Mouse (Mus musculus) forebrain, embryonic 11.5 days (tissue): ENCODE data around the gene Trim44. TPM values are rescaled to one million over a fixed set of nuclear protein-coding genes. Genes with fewer than 3 reads are reported as not detected.

Source experiments
- ATAC-seq: fragments of 200-750 bp; cut with Nextera tagmentation; replicated peaks from 2 replicates; pipeline ENCODE4 v1.8.0; 2017; ENCODE audit warnings: moderate TSS enrichment; ENCODE audit not compliant: low FRiP score
- DNase-seq: peaks from one replicate; pipeline ENCODE4 v3.0.0-alpha.2; 2017; ENCODE audit warnings: low spot score
- H3K27ac ChIP-seq: fragments of 300-500 bp; sonication (generic); 2 replicates; pipeline ENCODE4 v1.5.1; 2014; ENCODE audit warnings: low read depth, low read length
- H3K27me3 ChIP-seq: fragments of 300-500 bp; sonication (generic); 2 replicates; pipeline ENCODE4 v1.6.1; 2014; ENCODE audit warnings: mild to moderate bottlenecking, low read length, mixed read lengths; ENCODE audit not compliant: control insufficient read depth, insufficient read depth
- H3K36me3 ChIP-seq: fragments of 300-500 bp; sonication (generic); 2 replicates; pipeline ENCODE4 v1.6.1; 2014; ENCODE audit warnings: mild to moderate bottlenecking, low read length, moderate library complexity, mixed read lengths; ENCODE audit not compliant: control insufficient read depth, insufficient read depth
- H3K4me1 ChIP-seq: fragments of 300-500 bp; sonication (generic); replicated peaks from 2 replicates; pipeline ENCODE4 v1.6.1; 2014; ENCODE audit warnings: low read length, mixed read lengths; ENCODE audit not compliant: control insufficient read depth, insufficient read depth
- H3K4me2 ChIP-seq: fragments of 300-500 bp; sonication (generic); 2 replicates; pipeline ENCODE4 v1.6.1; 2014; ENCODE audit warnings: low read depth, mild to moderate bottlenecking, low read length, moderate library complexity, mixed read lengths; ENCODE audit not compliant: severe bottlenecking
- H3K4me3 ChIP-seq: fragments of 300-500 bp; sonication (generic); 2 replicates; pipeline ENCODE4 v1.5.1; 2014; ENCODE audit warnings: low read depth, low read length
- H3K9ac ChIP-seq: fragments of 300-500 bp; sonication (generic); 2 replicates; pipeline ENCODE4 v1.6.1; 2014; ENCODE audit warnings: low read length
- H3K9me3 ChIP-seq: fragments of 300-500 bp; sonication (generic); 2 replicates; pipeline ENCODE4 v1.6.1; 2016; ENCODE audit warnings: low read length, mixed read lengths; ENCODE audit not compliant: control insufficient read depth
- WGBS: fragments of 180-500 bp; shearing (Covaris S2); extraction: QIAGEN DNeasy Blood & Tissue Kit; methylation state at CpG from one replicate; pipeline ENCODE4 v1.1.7; 2014; 5-methylcytosine and 5-hydroxymethylcytosine counted together
- polyA plus RNA-seq: library from polyadenylated mRNA; unstranded; fragments of >200 nt; fragmentation: Nextera tagmentation; extraction: Ambion mirVana; gene quantifications from 2 replicates; pipeline ENCODE4 v1.2.1, GENCODE M21; 2014

The Trim44 gene
- polyA plus RNA-seq, 1 experiment from 2014 or later, result 50.7 TPM

- Histone ChIP-seq H3K9me3 (no peaks in the 10 kb centered on the region), H3K4me2 (no peak overlapping the region), H3K27ac (no peak overlapping the region), H3K9ac (no peak overlapping the region), H3K27me3 (no peaks in the 10 kb centered on the region), H3K36me3 (no peaks in the 10 kb centered on the region), H3K4me1 (no peaks in the 10 kb centered on the region), H3K4me3 (no peak overlapping the region)
- 82% methylated on average over 3 of the region's 3 CpGs for WGBS
- ATAC-seq, result no peak
- no peak for DNase-seq
Measured at GRCm38 (mm10) chr2:102331092-102331491, 76.5 kb downstream of the Trim44 start.

GRCm38 (mm10) chr2:102325921-102326320 lies 81.7 kb downstream of the Trim44 start:
- no peaks in the 10 kb centered on the region for H3K27me3 ChIP-seq
- no peak overlapping the region for H3K4me2 ChIP-seq
- no peak for DNase-seq
- WGBS, result 95% methylated on average over 2 of the region's 2 CpGs
- no peaks in the 10 kb centered on the region for H3K4me1 ChIP-seq
- no peak overlapping the region for H3K9ac ChIP-seq
- H3K9me3 ChIP-seq, result no peaks in the 10 kb centered on the region
- no peak overlapping the region for H3K4me3 ChIP-seq
- no peaks in the 10 kb centered on the region for H3K36me3 ChIP-seq
- no peak for ATAC-seq
- no peak overlapping the region for H3K27ac ChIP-seq

GRCm38 (mm10) chr2:102324336-102324735 lies 83.3 kb downstream of the Trim44 start:
- Histone ChIP-seq H3K27ac (no peak overlapping the region), H3K36me3 (no peaks in the 10 kb centered on the region), H3K9ac (no peak overlapping the region), H3K4me3 (no peak overlapping the region), H3K4me2 (no peak overlapping the region), H3K9me3 (no peaks in the 10 kb centered on the region), H3K27me3 (no peaks in the 10 kb centered on the region), H3K4me1 (no peaks in the 10 kb centered on the region)
- ATAC-seq, result no peak
- no peak for DNase-seq

GRCm38 (mm10) chr2:102316540-102316939 lies 91.1 kb downstream of the Trim44 start:
- no peak for DNase-seq
- Histone ChIP-seq H3K9me3 (no peaks in the 10 kb centered on the region), H3K36me3 (no peaks in the 10 kb centered on the region), H3K27ac (no peak overlapping the region), H3K4me1 (no peaks in the 10 kb centered on the region), H3K27me3 (no peaks in the 10 kb centered on the region), H3K9ac (no peak overlapping the region), H3K4me3 (no peak overlapping the region), H3K4me2 (no peak overlapping the region)
- WGBS, result 79% methylated on average over 3 of the region's 3 CpGs
- ATAC-seq, result no peak

- DNase-seq (no peak), ATAC-seq (no peak)
- Histone ChIP-seq H3K9ac (no peak overlapping the region), H3K4me1 (no peaks in the 10 kb centered on the region), H3K27me3 (no peaks in the 10 kb centered on the region), H3K4me2 (no peak overlapping the region), H3K9me3 (no peaks in the 10 kb centered on the region), H3K4me3 (no peak overlapping the region), H3K27ac (no peak overlapping the region), H3K36me3 (no peaks in the 10 kb centered on the region)
- WGBS, result 93% methylated on average over 4 of the region's 4 CpGs
Measured at GRCm38 (mm10) chr2:102315153-102315552, 92.5 kb downstream of the Trim44 start.

- H3K9me3 ChIP-seq, result no peaks in the 10 kb centered on the region
- H3K36me3 ChIP-seq, result no peaks in the 10 kb centered on the region
- DNase-seq (no peak), ATAC-seq (no peak)
- H3K4me2 ChIP-seq, result no peak overlapping the region
- H3K4me1 ChIP-seq, result no peaks in the 10 kb centered on the region
- 86% methylated on average over 1 of the region's 1 CpGs for WGBS
- no peak overlapping the region for H3K4me3 ChIP-seq
- no peaks in the 10 kb centered on the region for H3K27me3 ChIP-seq
- H3K9ac ChIP-seq, result no peak overlapping the region
- H3K27ac ChIP-seq, result no peak overlapping the region
Measured at GRCm38 (mm10) chr2:102314610-102315009, 93.0 kb downstream of the Trim44 start.

- no peak overlapping the region for H3K4me3 ChIP-seq
- no peaks in the 10 kb centered on the region for H3K9me3 ChIP-seq
- no peaks in the 10 kb centered on the region for H3K27me3 ChIP-seq
- H3K27ac ChIP-seq, result no peak overlapping the region
- ATAC-seq (no peak), DNase-seq (no peak)
- H3K36me3 ChIP-seq, result no peaks in the 10 kb centered on the region
- WGBS, result 89% methylated on average over 2 of the region's 2 CpGs
- no peaks in the 10 kb centered on the region for H3K4me1 ChIP-seq
- H3K9ac ChIP-seq, result no peak overlapping the region
- H3K4me2 ChIP-seq, result no peak overlapping the region
Measured at GRCm38 (mm10) chr2:102314068-102314467, 93.6 kb downstream of the Trim44 start.

GRCm38 (mm10) chr2:102312903-102313302 lies 94.7 kb downstream of the Trim44 start:
- Histone ChIP-seq H3K27me3 (no peaks in the 10 kb centered on the region), H3K27ac (no peak overlapping the region), H3K4me1 (no peaks in the 10 kb centered on the region), H3K9me3 (no peaks in the 10 kb centered on the region), H3K4me3 (no peak overlapping the region), H3K4me2 (no peak overlapping the region), H3K36me3 (no peaks in the 10 kb centered on the region), H3K9ac (no peak overlapping the region)
- no peak for ATAC-seq
- 93% methylated on average over 1 of the region's 1 CpGs for WGBS
- DNase-seq, result no peak

- WGBS, result 87% methylated on average over 2 of the region's 2 CpGs
- Histone ChIP-seq H3K9ac (no peak overlapping the region), H3K4me2 (no peak overlapping the region), H3K9me3 (no peaks in the 10 kb centered on the region), H3K4me1 (no peaks in the 10 kb centered on the region), H3K4me3 (no peak overlapping the region), H3K27ac (no peak overlapping the region), H3K27me3 (no peaks in the 10 kb centered on the region), H3K36me3 (no peaks in the 10 kb centered on the region; the same call in 1 of the 2 replicates)
- ATAC-seq, result no peak
- DNase-seq, result no peak
Measured at GRCm38 (mm10) chr2:102303274-102303673, 104.4 kb downstream of the Trim44 start.
